Mouse (Mus musculus): ENCODE results near the gene Bicdl2. TPM values are rescaled to one million over a fixed set of nuclear protein-coding genes. Genes with fewer than 3 reads are reported as not detected.

Bicdl2 gene
- polyA plus RNA-seq, 1 experiment from 2014 or later = not detected

DNA sequence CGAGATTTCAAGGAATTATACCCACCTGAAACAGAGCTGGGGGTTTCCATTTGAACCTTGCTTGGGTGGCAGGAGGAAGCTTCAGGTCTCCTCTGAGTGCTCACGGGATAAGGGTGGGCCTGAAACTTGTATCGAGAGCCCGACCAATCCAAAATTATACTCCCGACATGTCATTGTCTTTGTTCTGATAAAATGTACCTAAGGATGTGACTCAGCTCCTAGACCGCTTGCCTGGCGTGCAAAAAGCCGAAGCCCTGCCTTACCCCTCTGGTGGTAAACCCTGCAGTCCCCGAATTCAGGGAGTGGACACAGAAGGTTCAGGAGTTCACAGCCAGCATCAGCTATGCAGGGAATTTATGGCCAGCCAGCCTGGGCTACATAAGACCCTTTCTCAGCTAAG is 20.0 kb downstream of the Bicdl2 start:
- 86% methylated on average over 9 of the region's 9 CpGs for WGBS (ENCODE audit: missing documents)
- Histone ChIP-seq H3K4me3 (ENCODE audit: inconsistent target) (no peak overlapping the region), H3K27ac (no peak overlapping the region), H3K79me2 (ENCODE audit: inconsistent target) (no peaks in the 10 kb centered on the region), H3K36me3 (ENCODE audit: inconsistent target) (no peaks in the 10 kb centered on the region)

DNA sequence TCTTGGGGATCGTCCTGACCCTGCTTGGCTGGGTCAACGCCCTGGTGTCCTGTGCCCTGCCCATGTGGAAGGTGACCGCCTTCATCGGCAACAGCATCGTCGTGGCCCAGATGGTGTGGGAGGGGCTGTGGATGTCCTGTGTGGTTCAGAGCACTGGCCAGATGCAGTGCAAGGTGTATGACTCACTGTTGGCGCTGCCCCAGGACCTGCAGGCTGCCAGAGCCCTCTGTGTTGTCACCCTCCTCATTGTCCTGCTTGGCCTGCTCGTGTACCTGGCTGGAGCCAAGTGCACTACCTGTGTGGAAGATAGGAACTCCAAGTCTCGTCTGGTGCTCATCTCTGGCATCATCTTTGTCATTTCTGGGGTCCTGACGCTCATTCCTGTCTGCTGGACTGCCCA is 20.8 kb downstream of the Bicdl2 start:
- Histone ChIP-seq H3K4me3 (ENCODE audit: inconsistent target) (no peak overlapping the region), H3K36me3 (ENCODE audit: inconsistent target) (no peaks in the 10 kb centered on the region), H3K27ac (no peak overlapping the region), H3K79me2 (ENCODE audit: inconsistent target) (no peaks in the 10 kb centered on the region)
- WGBS (ENCODE audit: missing documents) = 73% methylated on average over 8 of the region's 10 CpGs

DNA sequence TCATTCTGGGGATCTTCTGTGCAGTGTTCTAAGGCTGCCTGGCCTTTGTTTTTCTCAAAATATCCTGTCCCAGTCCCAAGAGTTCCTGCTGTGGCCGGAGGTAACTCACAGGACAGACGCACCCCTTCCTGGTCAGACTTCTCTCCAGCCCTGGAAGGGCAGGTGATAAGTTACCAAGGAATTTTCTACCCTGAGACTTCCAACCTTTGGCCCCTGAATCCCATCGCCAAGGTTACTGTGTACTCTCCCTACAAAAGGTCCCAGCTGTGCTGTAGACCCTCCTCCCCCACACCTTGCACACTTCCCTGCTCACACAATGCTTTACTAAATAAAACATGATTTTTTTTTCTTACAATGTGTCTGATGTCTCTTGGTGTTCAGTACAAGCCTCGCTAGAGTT is 21.8 kb downstream of the Bicdl2 start:
- H3K36me3 ChIP-seq (ENCODE audit: inconsistent target) = no peaks in the 10 kb centered on the region
- H3K79me2 ChIP-seq (ENCODE audit: inconsistent target) = no peaks in the 10 kb centered on the region
- H3K4me3 ChIP-seq (ENCODE audit: inconsistent target) = no peak overlapping the region
- no peak overlapping the region for H3K27ac ChIP-seq
- WGBS (ENCODE audit: missing documents) = 94% methylated on average over 4 of the region's 4 CpGs

DNA sequence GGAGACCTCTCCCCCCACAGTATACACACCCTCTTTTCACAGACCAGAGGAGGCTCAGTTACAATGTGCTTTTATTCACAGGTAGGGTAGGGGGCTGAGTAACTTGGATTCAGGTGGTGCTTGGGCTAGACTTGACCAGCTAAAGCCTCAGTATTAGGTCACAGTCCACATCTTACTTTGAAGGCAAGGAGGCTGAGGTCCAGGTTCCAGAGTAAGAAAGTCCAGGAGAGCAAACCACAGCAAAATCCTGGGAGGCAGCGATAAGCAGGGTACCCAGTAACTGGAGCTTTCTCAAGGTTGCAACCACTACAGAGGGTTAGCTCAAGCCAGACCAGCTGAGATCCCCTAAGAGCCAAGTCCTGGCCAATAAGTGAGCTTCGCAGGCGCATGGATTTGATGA is 22.2 kb downstream of the Bicdl2 start:
- no peaks in the 10 kb centered on the region for H3K36me3 ChIP-seq (ENCODE audit: inconsistent target)
- WGBS (ENCODE audit: missing documents) = 97% methylated on average over 3 of the region's 3 CpGs
- H3K27ac ChIP-seq = no peak overlapping the region
- no peak overlapping the region for H3K4me3 ChIP-seq (ENCODE audit: inconsistent target)
- H3K79me2 ChIP-seq (ENCODE audit: inconsistent target) = no peaks in the 10 kb centered on the region

DNA sequence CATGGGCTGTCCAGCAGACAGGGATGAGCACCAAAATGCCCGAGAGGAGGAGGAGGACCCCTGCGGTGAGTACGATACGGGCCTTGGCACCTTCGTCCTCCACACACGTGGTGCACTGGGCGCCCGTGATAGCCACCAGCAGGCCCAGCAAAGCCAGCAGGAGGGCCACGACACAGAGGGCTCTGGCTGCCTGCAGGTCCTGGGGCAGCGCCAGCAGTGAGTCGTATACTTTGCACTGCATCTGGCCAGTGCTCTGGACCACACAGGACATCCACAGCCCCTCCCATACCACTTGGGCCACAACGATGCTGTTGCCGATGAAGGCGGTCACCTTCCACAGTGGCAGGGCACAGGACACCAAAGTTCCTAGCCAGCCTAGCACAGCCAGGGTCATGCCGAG is 22.9 kb downstream of the Bicdl2 start:
- no peaks in the 10 kb centered on the region for H3K79me2 ChIP-seq (ENCODE audit: inconsistent target)
- no peak overlapping the region for H3K27ac ChIP-seq
- no peak overlapping the region for H3K4me3 ChIP-seq (ENCODE audit: inconsistent target)
- no peaks in the 10 kb centered on the region for H3K36me3 ChIP-seq (ENCODE audit: inconsistent target)
- WGBS (ENCODE audit: missing documents) = 61% methylated on average over 14 of the region's 15 CpGs

DNA sequence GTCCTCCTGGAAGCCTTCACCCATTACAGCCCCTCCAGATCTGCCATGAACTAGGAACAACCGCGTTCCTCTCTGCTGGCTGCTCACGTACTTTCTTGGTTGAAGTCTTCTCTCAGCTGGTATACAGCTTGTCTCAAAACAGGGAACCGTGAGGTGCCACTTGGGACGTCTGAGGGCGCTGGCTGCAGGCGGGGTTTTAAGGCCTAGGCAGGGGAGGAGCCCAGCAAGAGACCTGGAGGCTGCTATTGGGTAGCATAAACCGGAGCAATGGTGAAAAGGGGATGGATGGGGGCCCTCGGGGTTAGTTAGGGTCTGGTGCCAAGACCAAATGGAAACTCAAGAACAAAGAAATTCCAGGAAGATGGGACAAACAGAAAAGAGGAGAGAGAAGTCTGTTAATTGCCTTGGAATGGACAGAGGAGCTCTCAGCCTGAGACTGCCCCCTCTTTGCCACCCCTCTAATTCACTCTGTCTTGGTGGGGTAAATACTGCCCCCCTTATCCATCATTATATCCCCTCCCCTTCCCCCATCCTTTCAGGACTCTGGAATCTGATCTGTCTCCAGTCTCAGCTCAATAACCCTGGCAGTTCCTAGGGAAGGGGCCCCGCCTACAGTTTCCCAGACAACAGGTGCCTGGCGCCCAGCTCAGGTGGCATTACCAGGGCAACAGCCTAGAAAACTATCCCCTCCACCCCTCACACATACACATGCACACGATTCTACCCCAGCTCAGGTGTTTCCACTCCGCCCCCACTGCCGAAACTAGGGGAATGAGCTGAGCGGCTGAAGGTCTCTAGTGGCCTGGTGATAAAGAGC is 23.8 kb downstream of the Bicdl2 start, which contains the start of gene Cldn9:
TSS of gene Cldn9 (minus strand) at position 171 of the 817 bp plus-strand sequence.
- no peak within 1 kb of the TSS for H3K4me3 ChIP-seq (ENCODE audit: inconsistent target)
- no peak within 1 kb of the TSS for H3K27ac ChIP-seq
- 51% methylated on average over 15 of the region's 15 CpGs for WGBS (ENCODE audit: missing documents)

GRCm38 (mm10) chr17:23694491-23694890 is 34.2 kb downstream of the Bicdl2 start:
- Histone ChIP-seq H3K27ac (no peak overlapping the region), H3K4me3 (ENCODE audit: inconsistent target) (no peak overlapping the region), H3K79me2 (ENCODE audit: inconsistent target) (no peaks in the 10 kb centered on the region), H3K36me3 (ENCODE audit: inconsistent target) (no peaks in the 10 kb centered on the region)
- WGBS (ENCODE audit: missing documents) = 94% methylated on average over 1 of the region's 1 CpGs

More for the DNA sequence above, 23.8 kb downstream of the Bicdl2 start, which contains the start of gene Cldn9:
- Histone ChIP-seq H3K36me3 (ENCODE audit: inconsistent target) (no peaks in the 10 kb centered on the region), H3K79me2 (ENCODE audit: inconsistent target) (no peaks in the 10 kb centered on the region)

DNA sequence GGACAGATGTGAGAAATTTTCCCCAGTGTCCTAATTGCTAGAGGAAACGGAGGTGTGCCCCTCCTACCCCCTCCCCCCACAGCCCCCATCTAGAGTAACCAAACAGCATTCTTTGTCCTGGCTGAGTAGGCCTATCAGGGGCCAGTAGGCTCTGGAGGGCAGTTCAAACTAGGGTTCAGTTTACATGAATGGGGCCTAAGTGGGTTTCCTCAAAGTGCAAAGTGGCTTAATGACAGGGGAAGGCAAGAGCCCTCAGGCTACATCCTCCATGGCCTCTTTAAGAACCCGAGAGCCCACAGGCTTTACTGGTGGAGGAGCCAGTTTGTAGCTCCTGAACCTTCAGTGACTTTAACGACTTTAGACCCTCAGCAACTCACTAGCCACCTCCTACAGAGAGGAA is 35.5 kb downstream of the Bicdl2 start:
- Histone ChIP-seq H3K4me3 (ENCODE audit: inconsistent target) (no peak overlapping the region), H3K36me3 (ENCODE audit: inconsistent target) (no peaks in the 10 kb centered on the region), H3K27ac (no peak overlapping the region), H3K79me2 (ENCODE audit: inconsistent target) (no peaks in the 10 kb centered on the region)
- 78% methylated on average over 2 of the region's 3 CpGs for WGBS (ENCODE audit: missing documents)

DNA sequence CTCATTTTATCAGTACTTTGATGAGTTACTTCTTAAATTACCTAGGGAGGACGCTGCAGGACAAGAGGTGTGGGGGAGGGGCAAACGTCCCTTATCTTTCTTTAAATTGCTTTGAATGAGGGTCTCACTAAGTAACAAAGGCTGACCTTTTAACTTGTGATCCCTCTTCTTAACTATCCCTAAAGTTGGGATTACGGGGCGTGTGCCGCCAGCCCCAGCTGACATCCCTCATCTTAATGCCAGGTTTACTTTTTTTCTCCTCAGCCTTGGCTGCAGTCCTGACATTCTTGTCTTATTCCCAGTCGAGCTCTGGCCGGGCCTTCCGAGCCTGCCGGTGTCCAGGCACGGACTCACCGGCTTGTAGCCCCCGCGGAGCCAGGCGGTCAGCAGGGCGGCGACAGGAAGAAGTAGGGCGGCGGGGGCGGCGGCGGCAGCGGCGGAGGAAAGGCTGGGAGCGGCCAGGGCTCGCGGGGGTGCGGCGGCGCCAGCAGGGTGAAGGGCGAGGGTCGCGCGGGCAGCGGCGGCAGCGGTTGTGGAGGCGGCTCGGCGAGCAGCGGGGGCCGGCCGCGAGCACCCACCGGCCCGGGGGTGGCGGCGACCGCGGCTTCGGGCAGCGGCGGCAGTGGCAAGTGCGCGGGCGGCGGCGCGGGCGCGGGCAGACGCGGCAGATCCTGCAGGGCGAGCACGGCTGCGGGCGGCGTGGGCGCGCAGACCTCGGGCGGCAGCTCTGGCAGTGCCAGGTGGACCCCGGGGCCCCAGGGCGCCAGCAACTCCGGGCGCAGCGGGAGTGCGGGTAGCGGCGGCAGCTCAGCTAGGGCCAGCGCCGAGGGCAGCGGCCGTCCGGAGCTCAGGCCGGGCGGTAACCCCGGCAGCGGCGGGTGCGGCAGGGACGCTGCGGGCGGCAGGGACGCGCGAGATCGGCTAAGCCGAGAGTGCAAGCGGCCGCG is 39.1 kb downstream of the Bicdl2 start:
- Histone ChIP-seq H3K79me2 (ENCODE audit: inconsistent target) (no peaks in the 10 kb centered on the region), H3K36me3 (ENCODE audit: inconsistent target) (no peaks in the 10 kb centered on the region), H3K4me3 (ENCODE audit: inconsistent target) (no peak overlapping the region), H3K27ac (no peak overlapping the region)
- WGBS (ENCODE audit: missing documents) = 4% methylated on average over 97 of the region's 101 CpGs

DNA sequence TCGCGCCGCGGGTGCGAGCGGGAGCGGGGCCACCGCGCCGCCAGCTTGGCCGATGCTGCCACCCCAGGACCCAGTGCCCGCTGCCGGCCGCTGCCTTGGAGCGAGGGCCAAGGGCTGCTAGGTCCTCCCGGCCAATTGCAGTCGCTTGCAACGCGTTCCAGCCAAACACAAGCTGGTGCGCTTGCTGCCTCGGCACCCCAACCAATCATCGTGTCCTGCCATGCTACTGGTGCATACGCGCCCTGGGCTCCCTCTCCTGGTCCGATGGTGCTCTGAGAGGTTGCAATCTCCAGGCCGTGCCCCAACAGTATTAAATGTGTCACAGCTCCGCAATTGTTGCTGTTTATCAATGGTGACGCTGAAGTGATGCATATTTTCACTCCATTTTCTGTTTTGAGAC is 39.8 kb downstream of the Bicdl2 start:
- Histone ChIP-seq H3K27ac (no peak overlapping the region), H3K4me3 (ENCODE audit: inconsistent target) (no peak overlapping the region), H3K79me2 (ENCODE audit: inconsistent target) (no peaks in the 10 kb centered on the region), H3K36me3 (ENCODE audit: inconsistent target) (no peaks in the 10 kb centered on the region)
- under 1% methylated on average over 28 of the region's 28 CpGs for WGBS (ENCODE audit: missing documents)

GRCm38 (mm10) chr17:23703301-23703700 is 43.0 kb downstream of the Bicdl2 start:
- Histone ChIP-seq H3K4me3 (ENCODE audit: inconsistent target) (no peak overlapping the region), H3K36me3 (ENCODE audit: inconsistent target) (no peaks in the 10 kb centered on the region), H3K27ac (no peak overlapping the region), H3K79me2 (ENCODE audit: inconsistent target) (no peaks in the 10 kb centered on the region)
- WGBS (ENCODE audit: missing documents) = 90% methylated on average over 9 of the region's 9 CpGs

DNA sequence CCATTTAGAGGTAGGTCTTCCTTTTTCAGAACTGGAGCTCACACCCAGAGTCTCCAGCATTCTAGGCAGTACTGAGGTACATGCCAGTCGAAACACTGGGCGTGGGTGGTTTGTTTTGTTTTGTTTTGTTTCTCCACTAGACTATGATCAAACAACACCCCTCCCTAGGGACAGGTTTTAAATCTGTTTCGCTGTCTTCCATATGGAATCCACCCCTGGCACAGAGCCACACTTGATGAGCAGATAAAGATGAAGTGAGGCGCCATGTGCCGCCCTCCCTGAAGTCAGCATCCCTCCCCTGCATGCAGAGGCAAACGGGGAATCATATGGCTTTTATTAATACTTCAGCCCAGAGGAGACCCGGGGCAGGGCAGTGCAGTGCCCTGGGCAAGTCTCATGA is 44.4 kb downstream of the Bicdl2 start:
- Histone ChIP-seq H3K79me2 (ENCODE audit: inconsistent target) (no peaks in the 10 kb centered on the region), H3K27ac (no peak overlapping the region), H3K4me3 (ENCODE audit: inconsistent target) (no peak overlapping the region), H3K36me3 (ENCODE audit: inconsistent target) (no peaks in the 10 kb centered on the region)
- 87% methylated on average over 7 of the region's 7 CpGs for WGBS (ENCODE audit: missing documents)

- WGBS (ENCODE audit: missing documents) = 83% methylated on average over 5 of the region's 7 CpGs
- H3K27ac ChIP-seq = no peak overlapping the region
- H3K36me3 ChIP-seq (ENCODE audit: inconsistent target) = no peaks in the 10 kb centered on the region
- no peak overlapping the region for H3K4me3 ChIP-seq (ENCODE audit: inconsistent target)
- H3K79me2 ChIP-seq (ENCODE audit: inconsistent target) = no peaks in the 10 kb centered on the region
These were observed 45.3 kb downstream of the Bicdl2 start for GRCm38 (mm10) chr17:23705525-23706104.

- 6% methylated on average over 3 of the region's 3 CpGs for WGBS (ENCODE audit: missing documents)
- Histone ChIP-seq H3K4me3 (ENCODE audit: inconsistent target) (no peak overlapping the region), H3K79me2 (ENCODE audit: inconsistent target) (no peaks in the 10 kb centered on the region), H3K36me3 (ENCODE audit: inconsistent target) (no peaks in the 10 kb centered on the region), H3K27ac (no peak overlapping the region)
These were observed 45.9 kb downstream of the Bicdl2 start for GRCm38 (mm10) chr17:23706212-23706611.
